Mouse (Mus musculus): ENCODE results near the gene Zkscan1.

The Zkscan1 gene

GRCm38 (mm10) chr5:138117199-138118015 lies 32.5 kb downstream of the Zkscan1 start:
- no peak for DNase-seq (ENCODE audit: low spot score)

GRCm38 (mm10) chr5:138118041-138118440 lies 33.2 kb downstream of the Zkscan1 start:
- no peak for DNase-seq (ENCODE audit: low spot score)

- DNase-seq (ENCODE audit: low spot score), result no peak
These were observed 47.7 kb downstream of the Zkscan1 start for GRCm38 (mm10) chr5:138132425-138133064.

- DNase-seq (ENCODE audit: low spot score), result no peak
These were observed 52.4 kb downstream of the Zkscan1 start for GRCm38 (mm10) chr5:138137257-138137656.

- no peak for DNase-seq (ENCODE audit: low spot score)
These were observed 53.2 kb downstream of the Zkscan1 start for GRCm38 (mm10) chr5:138137935-138138549.

- no peak for DNase-seq (ENCODE audit: low spot score)
These were observed 53.7 kb downstream of the Zkscan1 start for GRCm38 (mm10) chr5:138138585-138138984.

- no peak for DNase-seq (ENCODE audit: low spot score)
These were observed 69.5 kb downstream of the Zkscan1 start for GRCm38 (mm10) chr5:138154390-138154789.

GRCm38 (mm10) chr5:138155443-138155976 lies 70.6 kb downstream of the Zkscan1 start, which contains the start of gene Zfp113:
TSS of gene Zfp113 (minus strand) at chr5:138155744.
- no peak for DNase-seq (ENCODE audit: low spot score)

All from urinary bladder, postnatal 10 days (tissue).